Comparison of ENCODE assay signal across 28 mouse cellular contexts in genomic region chr8:120760341-120761215, GRCm38 (mm10). TPM values are rescaled to one million over a fixed set of nuclear protein-coding genes. Genes with fewer than 3 reads are reported as not detected.
DNase-seq lines count a peak whose midpoint lies in the region; ATAC-seq and TF ChIP-seq lines count a peak whose summit lies in the region.
"Had no signal": no experiment of that assay in that cellular context is flagged by ENCODE, and none has a peak within 500 bp of the region (broad histone marks: within the 10 kb centered on the region; RNA-seq: fewer than 3 reads in every experiment).

No protein-coding gene starts in this region.

- TF ChIP-seq CTCF in liver, postnatal 0 days (IDR thresholded peaks at IDR 0.05; ENCODE audit: low read depth), result no peak
- no peak for TF ChIP-seq CTCF in CH12.LX (conservative IDR thresholded peaks at IDR 0.05 in 1 of 2, IDR thresholded peaks at IDR 0.05 in 1 of 2; ENCODE audit: low read depth in 2 of 2, low read length in 2 of 2)
- no peak for TF ChIP-seq CTCF in small intestine, adult 2 months (IDR thresholded peaks at IDR 0.05; ENCODE audit: extremely low read depth, insufficient read length, insufficient replicate concordance, low read depth, low read length)

- in situ Hi-C loops in CH12.LX (cut with MboI; ENCODE audit: low pct_ligation_motif_present, low pct_unique_long_range_greater_than_20kb, low sequenced_read_pairs), result no loop called here

- H3K9ac ChIP-seq in liver, postnatal 0 days (replicated peaks), result no peak overlapping the region
- no peak overlapping the region for H3K9ac ChIP-seq in liver, embryonic 12.5 days
- 0 out of 2 replicates have a peak overlapping the region, but pooled peaks have one; percentile 5 for H3K9ac ChIP-seq in CH12.LX (ENCODE audit: insufficient read depth, low read depth)
- H3K9ac ChIP-seq in midbrain, embryonic 16.5 days (ENCODE audit: low read depth, low read length), result no peak overlapping the region
- H3K9ac ChIP-seq: embryonic facial prominence, embryonic 15.5 days; forebrain, embryonic 13.5 days; hindbrain, embryonic 13.5 days; limb, embryonic 12.5 days; midbrain, embryonic 15.5 days; neural tube, embryonic 13.5 days had no signal

- no peak for TF ChIP-seq POLR2A in CH12.LX (IDR thresholded peaks at IDR 0.05; ENCODE audit: low read depth, low read length)
- TF ChIP-seq POLR2A in small intestine, adult 2 months (IDR thresholded peaks at IDR 0.05; ENCODE audit: low read depth, low read length), result no peak

- intact Hi-C loops in gastrocnemius, postnatal 36 days (cut with DNase I), result no loop called here

- dilution Hi-C loops in CH12.LX (cut with MboI; ENCODE audit: extremely low pct_ligation_motif_present, extremely low pct_unique_long_range_greater_than_20kb, low sequenced_read_pairs), result no loop called here

- H3K27ac ChIP-seq in liver, postnatal 0 days (ENCODE audit: low read depth), result 0 out of 2 replicates have a peak overlapping the region, but pooled peaks have one; percentile 35
- no peak overlapping the region for H3K27ac ChIP-seq in liver, embryonic 12.5 days
- H3K27ac ChIP-seq in CH12.LX (ENCODE audit: insufficient read depth, low read depth), result peak overlapping the region; percentile 12; the same call in 1 of the 2 replicates
- 0 out of 2 replicates have a peak overlapping the region, but pooled peaks have one; percentile 19 for H3K27ac ChIP-seq in small intestine, adult 2 months (ENCODE audit: insufficient read depth, low read depth, low read length)
- H3K27ac ChIP-seq in midbrain, embryonic 16.5 days (ENCODE audit: low read length), result no peak overlapping the region
- H3K27ac ChIP-seq: embryonic facial prominence, embryonic 15.5 days; forebrain, embryonic 13.5 days; hindbrain, embryonic 13.5 days; kidney, postnatal 0 days; limb, embryonic 12.5 days; midbrain, embryonic 15.5 days; neural tube, embryonic 13.5 days had no signal

- no peaks in the 10 kb centered on the region for H3K27me3 ChIP-seq in liver, postnatal 0 days (ENCODE audit: insufficient read depth, low read length)
- peaks cover 4% of the 10 kb centered on the region; the same call in 1 of the 2 replicates for H3K27me3 ChIP-seq in liver, embryonic 12.5 days (replicated peaks)
- H3K27me3 ChIP-seq in CH12.LX (replicated peaks), result no peaks in the 10 kb centered on the region
- H3K27me3 ChIP-seq in small intestine, adult 2 months (ENCODE audit: control insufficient read depth, insufficient read depth, low read length), result no peaks in the 10 kb centered on the region
- no peaks in the 10 kb centered on the region for H3K27me3 ChIP-seq in midbrain, embryonic 16.5 days (ENCODE audit: control insufficient read depth, insufficient read depth, low read depth, low read length)
- H3K27me3 ChIP-seq: embryonic facial prominence, embryonic 15.5 days; forebrain, embryonic 13.5 days; midbrain, embryonic 15.5 days had no signal

- H3K36me3 ChIP-seq in liver, postnatal 0 days (replicated peaks; ENCODE audit: insufficient read depth, low read length), result no peaks in the 10 kb centered on the region
- no peaks in the 10 kb centered on the region for H3K36me3 ChIP-seq in liver, embryonic 12.5 days
- peaks cover 8% of the 10 kb centered on the region in 2 experiments for H3K36me3 ChIP-seq in CH12.LX (replicated peaks in 1 of 2; ENCODE audit: control insufficient read depth in 1 of 2, insufficient read depth in 1 of 2, low read length in 1 of 2)
- H3K36me3 ChIP-seq in small intestine, adult 2 months (ENCODE audit: control insufficient read depth, insufficient read depth, low read length), result peaks cover 8% of the 10 kb centered on the region
- no peaks in the 10 kb centered on the region for H3K36me3 ChIP-seq in midbrain, embryonic 16.5 days (ENCODE audit: control insufficient read depth, insufficient read depth, low read length)
- H3K36me3 ChIP-seq: embryonic facial prominence, embryonic 15.5 days; hindbrain, embryonic 13.5 days; limb, embryonic 12.5 days; midbrain, embryonic 15.5 days; neural tube, embryonic 13.5 days had no signal

- DNase-seq in liver, postnatal 0 days, result no peak
- DNase-seq in CH12.LX (ENCODE audit: extremely low read depth), result peak; percentile 24
- DNase-seq in gastrocnemius, postnatal 36 days, result no peak
- no peak for DNase-seq in urinary bladder, postnatal 25 days (ENCODE audit: low spot score)
- DNase-seq: cerebellum, adult 18-20 months; cerebellum, postnatal 10 days; gastrocnemius, postnatal 14 days; heart, adult 18-20 months; heart, postnatal 36 days; kidney, adult 8-10 months; kidney, postnatal 4 days; layer of hippocampus, adult 9-11 months; lung, postnatal 36 days; thymus, postnatal 25 days had no signal

- TF ChIP-seq RAD21 in CH12.LX (IDR thresholded peaks at IDR 0.05; ENCODE audit: low read depth, low read length), result no peak

- no peak overlapping the region for H3K4me2 ChIP-seq in liver, postnatal 0 days (ENCODE audit: low read depth, low read length)
- H3K4me2 ChIP-seq in liver, embryonic 12.5 days, result no peak overlapping the region
- peak overlapping the region; percentile 25; the same call in 1 of the 2 replicates for H3K4me2 ChIP-seq in CH12.LX (ENCODE audit: insufficient read depth, low read depth, poor library complexity, severe bottlenecking)
- no peak overlapping the region for H3K4me2 ChIP-seq in midbrain, embryonic 16.5 days (ENCODE audit: low read length)
- H3K4me2 ChIP-seq: embryonic facial prominence, embryonic 15.5 days; forebrain, embryonic 13.5 days; heart, embryonic 11.5 days; hindbrain, embryonic 13.5 days; limb, embryonic 12.5 days; midbrain, embryonic 15.5 days; neural tube, embryonic 13.5 days had no signal

- H3K9me3 ChIP-seq in liver, postnatal 0 days (ENCODE audit: low read length), result no peaks in the 10 kb centered on the region
- H3K9me3 ChIP-seq in liver, embryonic 12.5 days (replicated peaks), result no peaks in the 10 kb centered on the region
- H3K9me3 ChIP-seq in CH12.LX (replicated peaks; ENCODE audit: low read length), result no peaks in the 10 kb centered on the region
- no peaks in the 10 kb centered on the region for H3K9me3 ChIP-seq in midbrain, embryonic 16.5 days (replicated peaks; ENCODE audit: control insufficient read depth, low read length, poor library complexity, severe bottlenecking)
- H3K9me3 ChIP-seq: embryonic facial prominence, embryonic 15.5 days; forebrain, embryonic 13.5 days; hindbrain, embryonic 13.5 days; limb, embryonic 12.5 days; midbrain, embryonic 15.5 days; neural tube, embryonic 13.5 days had no signal

- 0 out of 2 replicates have a peak, but pooled peaks cover 3% of the 10 kb centered on the region for H3K4me1 ChIP-seq in liver, postnatal 0 days (ENCODE audit: insufficient read depth)
- H3K4me1 ChIP-seq in liver, embryonic 12.5 days, result 0 out of 2 replicates have a peak, but pooled peaks cover 4% of the 10 kb centered on the region
- H3K4me1 ChIP-seq in CH12.LX (ENCODE audit: control insufficient read depth in 1 of 2, insufficient read depth in 2 of 2), result peaks cover 51 to 91% of the 10 kb centered on the region in 2 experiments
- H3K4me1 ChIP-seq in small intestine, adult 2 months (ENCODE audit: control insufficient read depth, insufficient read depth, insufficient read length, low read length), result peaks cover 6% of the 10 kb centered on the region; the same call in 1 of the 2 replicates
- no peaks in the 10 kb centered on the region for H3K4me1 ChIP-seq in midbrain, embryonic 16.5 days (ENCODE audit: control insufficient read depth, insufficient read depth, low read length)
- H3K4me1 ChIP-seq: embryonic facial prominence, embryonic 15.5 days; forebrain, embryonic 13.5 days; midbrain, embryonic 15.5 days had no signal

- no peak overlapping the region for H3K4me3 ChIP-seq in liver, postnatal 0 days (ENCODE audit: low read depth, low read length)
- no peak overlapping the region for H3K4me3 ChIP-seq in liver, embryonic 12.5 days
- H3K4me3 ChIP-seq in CH12.LX (replicated peaks in 1 of 3; ENCODE audit: low read depth in 2 of 3, low read length in 2 of 3, poor library complexity in 1 of 3), result no peak overlapping the region
- no peak overlapping the region for H3K4me3 ChIP-seq in small intestine, adult 2 months (ENCODE audit: low read depth, low read length)
- H3K4me3 ChIP-seq in midbrain, embryonic 16.5 days (ENCODE audit: low read depth, low read length), result no peak overlapping the region
- H3K4me3 ChIP-seq: embryonic facial prominence, embryonic 15.5 days; forebrain, embryonic 13.5 days; hindbrain, embryonic 13.5 days; limb, embryonic 12.5 days; midbrain, embryonic 15.5 days; myocyte; neural tube, embryonic 13.5 days had no signal

- ATAC-seq in liver, postnatal 0 days, result no peak
- ATAC-seq in liver, embryonic 12.5 days, result no peak
- ATAC-seq in megakaryocyte, adult 5-6 weeks (ENCODE audit: poor library complexity, severe bottlenecking), result 0 out of 2 replicates have a peak, but pooled peaks have one; percentile 9
- no peak for ATAC-seq in midbrain, embryonic 16.5 days
- ATAC-seq: forebrain, embryonic 13.5 days; intestine, embryonic 16.5 days; midbrain, embryonic 15.5 days had no signal

- 53% methylated on average over 19 of the region's 19 CpGs for WGBS in liver, postnatal 0 days (ENCODE audit: insufficient replicate concordance)
- WGBS in liver, embryonic 12.5 days (ENCODE audit: insufficient replicate concordance), result 51% methylated on average over 19 of the region's 19 CpGs
- 81% methylated on average over 19 of the region's 19 CpGs for WGBS in small intestine, adult 2 months
- 85% methylated on average over 19 of the region's 19 CpGs for WGBS in midbrain, embryonic 16.5 days

- TF ChIP-seq EP300 in liver, postnatal 0 days (IDR thresholded peaks at IDR 0.05; ENCODE audit: low read depth), result no peak
- TF ChIP-seq EP300 in CH12.LX (IDR thresholded peaks at IDR 0.05; ENCODE audit: low read length), result peak; percentile 63

- H3K79me2 ChIP-seq in CH12.LX (replicated peaks; ENCODE audit: control insufficient read depth, extremely low read depth, insufficient read depth, poor library complexity, severe bottlenecking), result no peaks in the 10 kb centered on the region

TF ChIP-seq in CH12.LX, 34 proteins besides CTCF, POLR2A, EP300 and RAD21 (continues in another document):
- TF ChIP-seq ZKSCAN1 (IDR thresholded peaks at IDR 0.05; ENCODE audit: borderline replicate concordance, low read depth, low read length) (no peak), SIN3A (IDR thresholded peaks at IDR 0.05; ENCODE audit: low read length) (no peak), JUN (IDR thresholded peaks at IDR 0.05; ENCODE audit: insufficient read depth, low read depth, low read length) (no peak), UBTF (IDR thresholded peaks at IDR 0.05; ENCODE audit: low read depth, low read length) (no peak)

RNA-seq across cellular contexts. Expression of gene Irf8, which starts 24.4 kb away (rescaled TPM):
- 28.3 and 31.8 TPM in 2 replicates for polyA plus RNA-seq in liver, postnatal 0 days (2015; fragmentation: Nextera tagmentation; extraction: Ambion mirVana)
- 10.6 TPM in 2 replicates for polyA plus RNA-seq in liver, embryonic 12.5 days (2016; fragmentation: Nextera tagmentation; extraction: Ambion mirVana)
- 16.3 and 17.7 TPM in 2 replicates for total RNA-seq in CH12.LX (2012; rRNA removed)
- total RNA-seq in CH12.LX (2014; rRNA removed), result 11.2 and 13.3 TPM in 2 replicates
- polyA plus RNA-seq in CH12.LX (2012; ENCODE audit: insufficient read length, low read depth), result 34.3 and 37.4 TPM in 2 replicates
- total RNA-seq in megakaryocyte, adult 5-6 weeks (2015), result 167 and 175 TPM in 2 replicates
- 282 and 289 TPM in 2 replicates for total RNA-seq in megakaryocyte, adult 5-6 weeks (2017)
- polyA plus RNA-seq in small intestine, adult 2 months (2012; rRNA removed), result 48.7 and 124 TPM in 2 replicates
- 1 to 10 TPM; 6.7 to 9.9 TPM for total RNA-seq in gastrocnemius, postnatal 36 days (2021)
- 3.9 TPM in 2 replicates for polyA plus RNA-seq in midbrain, embryonic 16.5 days (2015; fragmentation: Nextera tagmentation; extraction: Ambion mirVana)
- polyA plus RNA-seq: myocyte had no signal

Comparison
In these comparisons a context has a peak if more than half of its experiments do, and no peak if none do; other contexts are left out.
1. H3K27ac ChIP-seq: peak in liver, postnatal 0 days (single experiment), CH12.LX (single experiment) and small intestine, adult 2 months (single experiment); none in liver, embryonic 12.5 days (single experiment) and midbrain, embryonic 16.5 days (single experiment).